Mouse (Mus musculus): ENCODE data around the gene Agmo. TPM values are rescaled to one million over a fixed set of nuclear protein-coding genes. Genes with fewer than 3 reads are reported as not detected.

Agmo gene
- not detected for total RNA-seq (2023)

DNA sequence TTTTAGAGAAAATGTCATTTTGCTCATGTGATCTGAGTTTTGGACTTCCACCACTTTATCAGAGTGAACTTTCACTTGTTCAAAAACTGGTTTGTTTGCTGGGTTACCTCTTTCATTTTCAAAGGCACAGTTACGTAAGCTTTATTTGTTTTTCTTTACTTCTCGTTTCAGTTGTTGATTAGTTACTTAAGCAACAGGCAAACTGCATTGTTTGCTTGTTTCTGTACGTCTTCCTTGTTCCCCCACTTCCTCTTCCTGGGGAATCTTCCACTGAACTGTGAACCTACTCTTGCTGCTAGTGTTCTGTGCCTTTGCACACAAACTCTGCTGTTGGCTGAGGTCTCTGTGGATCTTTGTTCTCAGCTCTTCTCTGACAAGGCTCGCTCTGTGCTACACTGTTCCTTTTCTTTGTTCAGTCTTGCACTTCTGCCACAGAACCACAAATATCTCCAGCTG is at the start of gene Agmo:
TSS of gene Agmo (plus strand) at position 76 of the 456 bp plus-strand sequence.

Other genes with a start within 250 kb of the Agmo start
- gene Meox2, start 133.1 kb upstream of the Agmo start, total RNA-seq (2023), result not detected